Mouse (Mus musculus) small intestine, adult 2 months (tissue): ENCODE data around the gene Aldh16a1.

Experiments
- CTCF ChIP-seq: fragments of 200-500 bp; IDR thresholded peaks from 2 replicates; pipeline ENCODE4 v1.5.1; 2012; ENCODE audit warnings: low read depth, mild to moderate bottlenecking, control low read depth, inconsistent platforms, low read length, moderate library complexity, mixed read lengths; ENCODE audit not compliant: insufficient replicate concordance, insufficient read length; ENCODE audit errors: extremely low read depth
- POLR2A ChIP-seq: fragments of 200-500 bp; IDR thresholded peaks from 2 replicates; pipeline ENCODE4 v1.6.1; 2012; ENCODE audit warnings: low read depth, mild to moderate bottlenecking, control low read depth, inconsistent platforms, low read length, moderate library complexity

GRCm38 (mm10) chr7:45139904-45140723 is 14.3 kb downstream of the Aldh16a1 start:
- TF ChIP-seq CTCF (no peak), POLR2A (no peak)
